Mouse (Mus musculus) mesoderm, embryonic 11.5 days (tissue): ENCODE data around the gene Asf1b.
"Not testable (repeated sequence)": the region's sequence is repeated elsewhere in the genome, so short reads cannot be mapped to it uniquely, and the experiment has no call there.

Experiments used
- DNase-seq: peaks from one replicate; pipeline ENCODE4 v3.0.0-alpha.2; 2012; ENCODE audit warnings: low read depth, low spot score

Gene Asf1b

DNA sequence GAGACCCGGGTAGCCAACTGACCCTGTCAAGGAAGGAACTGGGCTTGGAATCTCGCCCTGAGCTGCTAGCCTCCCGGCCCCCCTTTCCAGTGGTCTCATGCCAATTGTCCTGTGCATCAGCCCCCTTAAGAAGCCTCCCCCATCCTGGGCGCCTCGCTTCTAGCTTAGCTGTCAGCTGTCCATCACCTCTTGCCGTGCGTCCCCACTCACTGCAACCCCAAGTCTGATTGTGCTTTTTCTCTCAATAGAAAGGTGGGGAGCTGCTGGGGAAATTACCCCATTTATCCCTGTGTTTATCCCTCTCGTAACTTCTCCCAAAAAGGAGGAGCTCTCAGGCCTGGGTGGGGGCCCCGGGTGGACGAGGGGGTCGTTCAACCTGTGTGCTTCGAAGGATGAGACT, 40.7 kb downstream of the Asf1b start:
- no peak for DNase-seq

DNA sequence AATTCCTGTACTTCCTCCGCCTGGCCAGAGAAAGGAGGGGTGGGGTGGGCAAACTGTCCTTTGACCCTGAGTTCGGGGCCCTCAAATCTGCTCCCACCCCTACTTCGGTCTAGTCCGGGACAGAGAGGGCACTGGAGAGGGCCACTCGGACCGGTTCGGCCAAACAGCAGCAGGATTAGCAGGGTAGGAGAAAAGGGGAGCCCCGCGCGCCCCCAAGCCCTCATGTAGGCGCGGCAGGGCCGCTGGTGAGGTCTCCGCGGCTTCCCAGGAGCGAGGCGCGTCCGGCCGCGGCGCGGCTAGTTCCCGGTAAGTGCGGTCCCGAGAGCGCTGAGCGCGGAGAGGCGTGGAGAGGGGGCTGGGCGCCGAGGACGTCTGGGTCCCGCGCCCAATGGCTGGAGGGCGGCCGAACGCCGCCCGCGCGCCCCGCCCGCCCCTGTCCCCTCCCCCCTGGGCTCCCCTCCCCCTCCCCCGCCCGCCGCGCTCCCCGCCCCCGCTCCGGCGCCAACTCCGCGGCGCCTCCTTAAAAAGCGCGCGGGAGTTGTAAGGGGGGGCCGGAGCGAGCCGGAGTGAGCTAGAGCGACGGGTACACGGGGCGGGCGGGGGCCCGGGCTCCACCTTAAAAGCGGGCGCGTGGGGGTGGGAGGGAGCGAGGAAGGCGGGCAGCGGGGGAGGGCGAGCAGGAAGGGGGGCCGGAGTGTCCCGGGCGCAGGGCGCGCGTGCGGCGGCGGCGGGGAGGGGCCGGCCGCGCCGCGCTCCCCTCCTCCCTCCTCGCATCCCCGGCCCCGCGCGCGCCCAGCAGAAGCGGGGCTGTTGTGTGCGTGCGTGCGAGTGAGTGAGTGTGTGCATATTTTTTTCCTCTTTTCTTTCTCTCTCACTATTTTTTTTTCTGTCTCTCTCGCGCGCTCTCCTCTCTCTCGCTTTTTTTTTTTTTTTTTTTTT, 41.5 kb downstream of the Asf1b start:
- peak; percentile 90 for DNase-seq

DNA sequence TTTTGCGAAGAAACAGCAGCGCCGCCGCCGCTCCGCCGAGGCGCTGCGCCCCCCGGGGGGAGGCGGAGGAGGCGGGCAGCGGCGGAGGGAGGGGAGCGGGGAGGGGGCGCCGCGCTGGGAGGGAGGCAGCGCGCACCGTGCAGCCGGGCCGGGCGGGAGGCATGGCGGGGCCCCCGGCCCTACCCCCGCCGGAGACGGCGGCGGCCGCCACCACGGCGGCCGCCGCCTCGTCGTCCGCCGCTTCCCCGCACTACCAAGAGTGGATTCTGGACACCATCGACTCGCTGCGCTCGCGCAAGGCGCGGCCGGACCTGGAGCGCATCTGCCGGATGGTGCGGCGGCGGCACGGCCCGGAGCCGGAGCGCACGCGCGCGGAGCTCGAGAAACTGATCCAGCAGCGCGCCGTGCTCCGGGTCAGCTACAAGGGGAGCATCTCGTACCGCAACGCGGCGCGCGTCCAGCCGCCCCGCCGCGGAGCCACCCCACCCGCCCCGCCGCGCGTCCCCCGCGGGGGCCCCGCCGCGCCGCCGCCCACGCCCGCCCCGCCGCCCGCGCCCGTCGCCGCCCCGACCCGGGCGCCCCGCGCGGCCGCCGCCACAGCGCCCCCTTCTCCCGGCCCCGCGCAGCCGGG, 42.3 kb downstream of the Asf1b start, which contains the start of gene Samd1:
Gene Samd1 (plus strand): TSS at position 162 of the 631 bp plus-strand sequence.
- DNase-seq = peak; percentile 52

DNA sequence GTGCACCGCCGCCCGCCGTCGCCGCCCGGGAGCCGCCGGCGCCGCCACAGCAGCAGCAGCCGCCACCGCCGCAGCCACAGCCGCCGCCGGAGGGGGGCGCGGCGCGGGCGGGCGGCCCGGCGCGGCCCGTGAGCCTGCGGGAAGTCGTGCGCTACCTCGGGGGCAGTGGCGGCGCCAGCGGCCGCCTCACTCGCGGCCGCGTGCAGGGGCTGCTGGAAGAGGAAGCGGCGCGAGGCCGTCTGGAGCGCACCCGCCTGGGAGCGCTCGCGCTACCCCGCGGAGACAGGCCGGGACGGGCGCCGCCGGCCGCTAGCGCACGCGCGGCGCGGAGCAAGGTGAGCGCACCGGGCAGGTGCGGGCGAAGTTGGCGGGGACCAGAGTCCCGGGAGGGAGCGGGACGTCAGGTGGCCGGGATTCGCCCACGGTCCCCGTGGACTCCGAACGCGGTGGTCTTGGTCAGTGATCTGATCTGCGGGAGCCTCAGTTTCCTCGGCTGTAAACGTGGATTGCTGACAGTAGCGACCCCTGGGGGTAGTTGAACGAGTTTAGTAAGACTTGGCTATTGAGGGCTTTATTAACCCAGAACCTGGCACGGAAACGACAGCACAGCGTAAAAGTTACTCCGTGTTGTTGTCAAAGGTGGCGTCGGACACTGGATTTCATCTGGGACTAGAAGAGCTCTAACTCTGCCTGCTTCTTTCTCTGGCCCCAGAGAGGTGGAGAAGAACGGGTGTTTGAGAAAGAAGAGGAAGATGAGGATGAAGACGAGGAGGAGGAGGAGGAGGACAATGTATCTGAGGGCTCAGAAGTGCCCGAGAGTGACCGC, 43.1 kb downstream of the Asf1b start:
- DNase-seq = peak; percentile 72

DNA sequence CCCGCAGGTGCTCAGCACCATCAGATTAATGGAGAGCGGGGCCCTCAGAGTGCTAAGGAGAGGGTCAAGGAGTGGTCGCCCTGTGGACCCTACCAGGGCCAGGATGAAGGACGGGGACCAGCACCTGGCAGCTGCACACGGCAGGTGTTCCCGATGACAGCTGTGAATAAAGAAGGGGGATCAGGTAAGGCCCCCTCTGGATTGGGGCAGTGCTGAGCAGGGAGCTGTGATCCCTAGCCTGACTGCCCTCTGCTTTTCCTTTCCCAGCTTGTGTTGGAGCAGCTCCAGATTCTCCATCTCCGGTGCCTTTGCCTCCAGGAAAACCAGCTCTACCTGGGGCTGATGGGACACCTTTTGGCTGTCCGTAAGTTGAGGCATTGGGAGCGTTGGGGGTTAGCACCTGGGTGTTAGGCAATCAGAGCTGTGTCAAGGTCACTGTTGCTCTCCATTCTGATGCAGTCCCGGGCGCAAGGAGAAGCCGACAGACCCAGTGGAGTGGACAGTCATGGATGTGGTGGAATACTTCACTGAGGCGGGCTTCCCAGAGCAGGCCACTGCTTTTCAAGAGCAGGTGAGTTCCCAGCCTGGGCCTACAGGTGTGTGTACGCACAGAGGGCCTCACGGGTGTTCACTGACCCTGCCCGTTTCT, 43.9 kb downstream of the Asf1b start:
- DNase-seq = no peak

DNA sequence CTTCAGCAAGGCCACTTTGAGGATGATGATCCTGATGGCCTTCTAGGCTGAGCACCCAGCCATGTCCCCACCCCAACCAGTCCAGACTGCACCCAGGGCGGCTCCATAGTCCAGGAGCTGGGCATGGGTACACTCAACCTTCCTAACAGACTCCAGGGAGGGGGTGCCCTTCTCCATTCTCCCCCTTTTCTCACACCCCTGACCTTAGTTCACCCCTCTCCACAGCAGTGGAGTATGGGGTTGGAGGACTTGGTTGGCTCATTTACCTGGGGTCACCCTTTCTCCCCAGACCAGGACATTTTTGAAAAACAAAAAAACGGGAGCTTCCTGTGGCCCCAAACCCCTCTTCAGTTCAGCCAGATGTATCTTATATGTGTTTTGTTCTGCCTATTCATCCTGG, 44.5 kb downstream of the Asf1b start:
- no peak for DNase-seq

DNA sequence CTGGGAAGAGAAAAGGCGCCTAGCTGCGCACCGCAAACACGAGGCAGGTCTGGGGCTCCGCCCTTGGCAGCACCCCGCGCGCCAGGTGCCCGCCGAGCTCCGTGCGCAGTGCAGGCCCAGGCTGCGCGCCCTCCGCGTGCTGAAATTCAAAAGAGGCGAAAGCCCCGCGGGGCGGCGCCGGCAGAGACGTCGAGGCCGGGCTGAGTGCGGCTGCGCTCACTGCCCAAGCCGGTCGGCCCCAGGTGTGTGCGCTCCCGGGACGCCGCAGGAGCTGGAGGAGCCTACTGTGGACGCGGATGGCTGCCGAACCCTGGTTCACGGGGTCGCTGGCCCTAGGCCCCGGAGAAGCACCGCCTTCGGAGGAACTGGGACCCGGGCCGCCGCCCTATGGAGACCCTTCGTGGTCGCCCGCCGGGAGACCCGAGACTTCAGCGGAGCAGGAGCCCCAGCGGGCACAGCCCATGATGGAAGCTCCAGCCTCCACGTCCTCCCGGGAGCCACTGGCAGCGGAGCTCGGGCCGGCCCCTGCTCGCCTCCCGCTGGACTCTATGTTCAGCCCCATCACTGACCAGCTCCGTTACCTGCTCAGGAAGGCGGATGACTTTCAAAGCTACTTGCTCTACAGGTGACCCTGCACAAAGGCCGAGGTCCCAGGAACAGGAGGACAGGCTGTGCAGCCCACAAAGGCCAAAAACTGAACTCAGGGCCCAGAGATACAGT, 46.1 kb downstream of the Asf1b start, which contains the start of gene 1700067K01Rik:
Gene 1700067K01Rik (plus strand): TSS at position 222 of the 720 bp plus-strand sequence.
- DNase-seq = no peak

DNA sequence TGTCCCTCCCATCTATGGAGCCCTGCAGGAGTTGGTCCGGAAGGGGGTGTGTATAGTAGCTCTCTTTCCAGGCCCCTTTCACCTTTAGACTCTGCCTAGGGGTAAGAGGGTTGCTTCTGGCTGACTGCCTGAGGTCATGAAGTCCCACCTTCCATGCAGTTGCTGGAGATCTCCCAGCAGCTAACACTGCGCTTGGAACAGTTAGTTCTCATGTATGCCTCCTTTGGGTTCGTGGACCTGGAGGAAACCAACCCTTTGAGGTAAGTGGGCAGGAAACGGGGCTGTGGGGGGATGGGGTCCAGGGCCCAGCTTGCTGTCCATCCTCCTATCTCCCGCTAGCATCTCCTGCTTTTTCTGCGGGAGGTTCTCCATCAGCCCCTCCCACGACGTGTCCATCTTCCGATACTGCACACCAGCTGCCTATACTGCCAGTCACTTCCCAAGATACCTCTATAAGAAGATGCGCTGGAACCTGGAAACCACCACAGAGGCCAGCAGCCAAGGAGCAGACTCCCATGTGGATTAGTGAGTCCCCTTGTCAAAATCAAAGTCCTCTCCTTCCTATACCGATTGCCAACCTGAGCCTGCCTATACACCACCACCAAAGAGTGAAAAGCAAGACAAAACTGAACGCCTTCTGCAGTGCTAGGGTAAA, 47.8 kb downstream of the Asf1b start:
- no peak for DNase-seq

DNA sequence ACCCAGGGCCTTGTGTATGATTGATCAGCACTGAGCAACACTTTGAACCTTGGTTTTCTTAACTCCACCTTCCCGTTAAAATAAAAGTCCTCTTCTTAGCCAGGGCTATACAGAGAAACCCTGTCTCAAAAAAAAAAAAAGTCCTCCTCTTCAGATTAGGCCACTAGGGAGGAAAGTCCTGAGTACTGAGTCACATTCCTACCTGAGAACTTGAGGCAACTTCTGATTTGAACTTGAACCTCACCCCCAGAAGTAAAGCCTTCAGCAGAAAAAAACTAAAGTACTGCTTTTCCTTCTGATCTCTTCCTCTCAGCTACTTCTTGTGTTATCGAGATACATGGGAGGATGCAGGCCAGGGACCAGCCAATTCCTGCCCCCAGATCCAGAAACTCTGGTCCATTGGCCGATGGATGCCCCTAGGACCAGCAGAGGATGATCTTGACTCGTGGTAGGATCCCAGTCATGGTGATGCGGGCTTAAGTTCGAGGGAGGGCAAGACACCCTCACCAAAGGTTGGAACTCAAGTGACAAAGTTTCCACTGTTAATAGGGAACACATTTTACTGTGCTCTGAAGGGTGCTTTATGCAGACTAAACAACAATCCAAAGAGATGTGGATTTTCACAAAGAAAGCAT, 48.4 kb downstream of the Asf1b start:
- DNase-seq = no peak

DNA sequence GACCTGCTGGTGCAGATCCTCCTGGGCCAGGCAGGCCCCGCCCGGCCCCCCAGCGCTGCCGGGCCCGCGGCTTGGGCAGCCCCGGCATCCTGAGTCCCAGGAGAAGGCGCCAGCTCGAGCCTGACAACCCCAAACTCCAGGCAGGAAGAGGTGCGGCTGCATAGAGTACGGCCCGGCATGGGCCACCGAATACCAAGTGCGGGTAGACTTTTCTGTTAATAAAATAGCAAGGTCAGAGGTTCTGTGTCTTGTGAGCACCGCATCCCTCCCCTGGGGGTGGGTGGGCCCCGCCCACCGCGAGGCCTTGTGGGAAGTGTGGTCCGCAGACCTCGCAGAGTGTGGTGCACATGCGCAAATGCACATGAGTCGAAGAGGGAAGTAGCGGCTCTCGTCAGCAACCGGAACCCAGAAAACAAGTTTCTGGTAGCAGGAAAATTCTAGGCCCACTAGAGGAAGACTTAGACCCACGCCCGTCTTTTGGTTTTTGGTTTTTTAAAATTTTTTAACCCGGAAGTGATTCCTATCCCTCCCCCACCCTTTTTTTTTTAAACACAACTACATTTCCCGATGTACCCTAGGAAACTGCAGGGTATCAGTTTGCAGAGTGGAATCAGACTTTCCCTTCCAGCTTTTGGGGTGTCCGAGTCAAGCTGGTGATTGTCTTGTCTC, 49.4 kb downstream of the Asf1b start:
- DNase-seq = peak; percentile 95

DNA sequence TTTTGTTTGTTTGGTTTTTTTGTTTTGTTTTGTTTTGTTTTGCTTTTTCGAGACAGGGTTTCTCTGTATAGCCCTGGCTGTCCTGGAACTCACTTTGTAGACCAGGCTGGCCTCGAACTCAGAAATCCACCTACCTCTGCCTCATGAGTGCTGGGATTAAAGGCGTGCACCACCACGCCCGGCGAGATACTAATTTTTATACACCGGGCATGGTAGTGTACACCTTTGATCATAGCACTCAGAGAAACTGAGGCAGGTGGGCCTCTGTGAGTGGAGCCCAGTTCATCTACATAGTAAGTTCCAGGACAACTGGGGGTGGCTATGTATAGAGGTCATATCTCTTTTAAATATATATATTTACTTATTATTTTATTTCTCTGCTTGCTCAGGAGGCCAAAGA, 50.2 kb downstream of the Asf1b start:
- DNase-seq = not testable (repeated sequence)

DNA sequence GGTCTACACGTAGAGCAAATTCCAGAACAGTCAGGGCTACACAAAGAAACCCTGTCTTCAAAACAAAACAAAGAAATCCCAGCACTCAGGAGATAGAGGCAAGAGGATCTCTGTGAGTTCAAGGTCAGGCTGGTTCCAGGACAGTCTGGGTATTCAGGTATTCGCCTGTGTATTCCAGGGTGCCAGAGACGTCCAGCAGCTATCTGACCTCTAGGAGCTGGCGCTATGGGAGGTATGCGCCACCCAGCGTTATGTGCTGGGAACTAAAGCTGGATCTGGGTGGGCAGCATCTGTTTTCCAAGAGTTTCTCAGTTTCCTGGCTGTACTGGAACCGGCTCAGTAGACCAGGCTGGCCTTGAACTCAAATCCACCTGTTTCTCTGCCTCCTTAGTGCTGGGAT, 53.1 kb downstream of the Asf1b start:
- peak; percentile 44 for DNase-seq

DNA sequence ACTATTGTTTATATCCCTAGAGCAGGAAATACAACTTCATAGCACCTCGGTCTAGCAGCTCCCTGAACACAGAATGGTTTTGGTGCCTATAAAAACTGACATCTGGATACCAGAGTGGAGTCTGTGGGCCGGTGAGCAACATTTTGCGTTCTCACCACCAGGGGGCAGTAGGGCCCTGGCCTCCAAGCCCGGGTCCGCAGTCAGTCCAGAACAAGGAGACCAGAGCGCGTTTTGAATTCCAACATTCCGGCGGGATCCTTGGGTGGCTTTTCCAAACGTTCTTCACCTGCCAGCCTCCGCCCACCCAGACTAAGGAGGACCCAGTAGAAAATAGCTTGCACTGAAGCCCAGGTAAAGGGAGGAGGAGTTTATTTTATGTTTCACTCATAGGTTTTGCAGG, 54.6 kb downstream of the Asf1b start:
- DNase-seq = peak; percentile 92

DNA sequence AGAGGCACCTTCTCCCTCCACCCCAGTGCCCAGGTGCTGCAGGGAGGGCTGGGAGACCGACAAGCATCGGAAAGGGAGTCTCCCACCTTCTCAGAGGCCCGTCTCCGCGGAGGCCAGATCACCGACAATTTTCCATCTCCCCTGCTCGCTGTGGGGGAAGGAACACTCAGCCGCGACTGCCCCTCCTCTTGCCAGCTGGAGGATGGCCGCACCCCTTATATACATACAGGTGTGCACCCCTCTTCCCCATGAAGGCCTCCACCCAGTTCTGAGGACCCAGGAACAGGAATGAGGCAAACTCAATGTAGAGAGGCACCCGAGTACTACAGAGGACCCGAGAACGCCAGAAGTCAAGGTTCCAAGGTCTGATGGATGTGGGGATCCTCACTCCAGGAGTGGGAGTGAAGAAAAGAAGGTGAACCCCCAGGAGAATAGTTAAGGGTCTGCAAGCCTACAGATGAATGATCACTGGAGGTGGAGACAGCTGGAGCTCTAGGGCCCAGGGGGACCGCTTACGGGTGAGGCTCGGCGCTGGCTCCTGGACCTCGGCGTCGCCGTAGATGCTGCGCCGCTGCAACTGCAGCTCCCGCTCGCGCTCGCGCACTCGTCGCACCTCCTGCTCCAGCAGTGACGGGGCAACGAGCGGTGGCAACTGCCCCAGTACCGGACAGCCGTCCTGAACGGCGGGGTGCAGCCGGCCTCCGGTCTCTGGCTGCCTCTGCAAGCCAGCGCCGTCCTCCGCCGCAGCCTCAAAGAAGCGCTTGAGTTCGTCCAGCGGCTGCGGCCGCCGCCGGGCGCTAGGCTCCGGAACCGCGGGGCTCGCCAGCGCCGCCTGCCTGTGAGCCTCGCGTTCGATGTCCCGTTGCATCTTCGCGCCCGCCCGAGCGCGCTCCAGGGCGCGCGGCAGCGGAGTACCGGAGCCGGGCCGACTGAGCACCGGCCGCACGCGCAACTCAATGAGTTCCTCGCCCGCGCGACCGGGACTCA, 55.6 kb downstream of the Asf1b start:
- DNase-seq = peak; percentile 72

DNA sequence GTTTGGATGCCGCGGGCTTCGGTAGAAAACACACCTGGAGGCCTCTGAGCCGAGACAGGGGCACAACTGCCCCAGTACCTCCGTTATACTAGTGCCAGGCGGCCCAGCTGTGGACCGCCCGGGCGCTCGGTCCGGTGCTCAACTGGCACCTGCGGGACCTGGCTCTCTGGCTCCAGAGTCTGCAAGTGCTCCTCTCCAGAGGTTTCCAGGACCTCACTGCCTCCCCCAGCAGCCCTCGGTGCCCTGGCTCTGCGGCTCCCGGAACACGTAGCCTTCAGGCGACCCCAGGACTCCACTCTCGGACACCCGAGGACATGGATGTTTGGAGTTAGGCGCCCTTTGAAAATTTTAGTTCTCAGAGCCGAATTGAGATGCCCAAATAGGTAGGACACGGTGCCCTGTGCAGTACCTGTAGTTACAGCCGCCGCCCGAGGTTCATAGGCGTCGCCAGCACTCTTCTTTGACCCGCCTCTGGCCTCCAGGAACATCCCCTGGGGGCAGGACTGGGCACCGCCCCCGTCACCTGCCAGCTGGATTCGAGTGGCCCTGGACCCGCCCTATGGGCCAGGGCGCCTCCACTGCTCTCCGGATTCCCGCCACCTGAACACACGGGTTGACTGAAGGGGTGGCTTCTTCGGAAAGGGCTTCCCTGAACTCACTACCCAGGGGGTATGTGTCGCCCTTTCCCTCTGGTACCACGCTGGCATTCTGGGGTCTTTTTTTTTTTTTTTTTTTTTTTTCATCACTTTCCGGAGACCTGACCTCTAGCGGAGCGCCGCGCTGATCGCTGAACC, 56.6 kb downstream of the Asf1b start, which contains the start of gene 2210011C24Rik:
Gene 2210011C24Rik (minus strand): TSS at position 467 of the 794 bp plus-strand sequence.
- no peak for DNase-seq

DNA sequence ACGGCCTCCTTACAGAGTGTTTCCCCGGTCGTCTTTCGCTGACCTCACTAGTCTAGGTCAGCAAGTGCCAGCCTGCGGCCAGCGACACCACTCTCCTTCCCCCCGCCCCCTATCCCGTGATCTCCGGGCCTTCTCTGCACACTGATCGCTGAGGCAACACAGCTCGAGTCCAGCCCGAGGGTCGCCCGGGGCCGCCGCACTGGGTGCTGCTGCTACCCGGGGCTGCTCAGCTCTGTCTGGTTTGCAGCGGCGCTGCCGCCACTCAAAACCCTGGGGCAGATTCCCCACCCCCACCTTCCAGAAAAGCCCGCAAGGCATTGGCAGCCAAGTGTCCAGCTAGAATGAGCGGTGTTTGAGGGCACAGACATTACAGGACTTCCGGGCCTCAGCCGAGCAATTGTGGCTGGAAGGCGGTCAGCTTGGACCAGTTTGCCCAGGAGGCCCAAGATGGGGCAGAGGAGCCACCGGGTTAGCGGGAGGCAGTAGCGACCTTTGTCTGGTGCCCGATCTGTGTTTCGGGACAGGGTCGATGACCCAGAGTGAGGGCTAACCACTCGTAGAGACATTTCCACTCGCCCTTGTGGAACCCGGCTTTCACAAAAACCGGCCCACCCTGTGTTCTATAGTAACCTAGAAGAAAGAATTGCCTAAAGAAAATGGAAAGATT, 57.3 kb downstream of the Asf1b start:
- no peak for DNase-seq
